Mouse (Mus musculus) brain, embryonic 14.5 days (tissue): ENCODE results near the gene Hip1. TPM values are rescaled to one million over a fixed set of nuclear protein-coding genes. Genes with fewer than 3 reads are reported as not detected.
"Not testable (repeated sequence)": the region's sequence is repeated elsewhere in the genome, so short reads cannot be mapped to it uniquely, and the experiment has no call there.

Experiments
- DNase-seq: peaks from one replicate; pipeline ENCODE4 v3.0.0-alpha.2; 2011; ENCODE audit warnings: low read depth
- CTCF ChIP-seq: fragments of 200-500 bp; IDR thresholded peaks from 2 replicates; pipeline ENCODE4 v1.5.1; 2012; ENCODE audit warnings: inconsistent platforms, mild to moderate bottlenecking, moderate library complexity, borderline replicate concordance; ENCODE audit not compliant: insufficient read depth, insufficient read length; ENCODE audit errors: extremely low read depth
- POLR2A ChIP-seq: fragments of 200-500 bp; IDR thresholded peaks from 2 replicates; pipeline ENCODE4 v1.6.1; 2012; ENCODE audit warnings: mild to moderate bottlenecking, inconsistent platforms, borderline replicate concordance; ENCODE audit not compliant: poor library complexity, insufficient read depth, insufficient read length, severe bottlenecking; ENCODE audit errors: extremely low read depth
- polyA plus RNA-seq: library from polyadenylated mRNA; depleted of rRNA; stranded (reverse); fragments of >200 nt; gene quantifications from 2 replicates; pipeline ENCODE4 v1.2.3, GENCODE M21; 2012

The Hip1 gene
- polyA plus RNA-seq, 1 experiment = 58.5 TPM

DNA sequence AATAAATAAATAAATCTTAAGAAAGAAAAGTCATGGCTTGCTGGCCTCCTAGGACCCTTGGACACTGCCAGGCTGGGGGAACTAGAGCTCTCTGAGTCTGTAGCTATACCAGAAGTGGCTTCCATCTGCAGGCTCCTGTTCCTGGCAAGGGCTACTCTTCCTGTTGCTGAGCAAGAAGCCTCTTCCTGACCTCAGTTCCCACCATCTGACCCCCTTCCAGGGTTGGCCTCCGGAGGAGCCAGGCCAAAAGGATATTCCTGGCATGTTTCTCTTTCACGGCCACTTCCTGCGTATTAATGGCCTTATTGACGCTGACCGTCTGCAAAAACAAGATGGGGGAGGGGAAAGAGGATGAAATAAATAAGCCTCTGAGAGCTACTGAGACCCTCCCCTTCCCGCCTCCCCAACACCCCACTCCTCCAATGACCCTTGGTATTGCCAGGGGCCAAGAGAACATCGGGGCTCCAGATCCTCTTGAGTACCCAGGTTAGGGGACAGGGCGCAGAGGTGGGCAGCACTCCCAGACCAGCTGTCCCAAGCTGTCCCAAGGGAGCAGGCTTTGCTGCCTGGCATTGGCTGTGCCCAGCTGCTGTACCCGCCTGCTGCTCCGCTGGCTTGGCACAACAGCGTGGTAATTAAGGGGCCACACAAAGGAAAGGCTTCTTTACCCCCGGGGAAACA is 84.6 kb downstream of the Hip1 start:
- peak; percentile 82 for DNase-seq
- no peak for TF ChIP-seq CTCF
- TF ChIP-seq POLR2A = no peak

- TF ChIP-seq POLR2A = no peak
- peak; percentile 49; the same call in 1 of the 2 replicates for TF ChIP-seq CTCF
- DNase-seq = peak; percentile 9
Observed at GRCm38 (mm10) chr5:135459486-135459885, 85.4 kb downstream of the Hip1 start.

DNA sequence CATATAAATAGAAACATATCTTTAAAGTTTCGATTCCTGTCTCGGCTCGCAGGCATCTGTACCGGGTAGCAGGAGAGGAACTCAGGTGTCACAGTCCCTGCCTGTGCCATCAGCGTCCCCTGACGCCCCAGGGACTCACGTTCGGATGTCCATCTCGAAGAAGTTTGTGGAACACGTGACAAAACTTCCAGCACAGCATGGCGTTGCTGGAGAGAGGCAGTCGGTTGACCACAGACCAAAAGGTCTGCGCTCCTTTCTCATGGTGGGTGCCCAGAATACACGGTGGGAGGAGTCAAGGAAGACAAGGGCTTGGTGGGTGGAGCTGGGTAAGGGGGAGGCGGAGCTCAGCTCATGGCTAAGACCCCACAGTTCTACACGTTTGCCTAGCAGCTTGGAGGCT is 87.0 kb downstream of the Hip1 start:
- TF ChIP-seq POLR2A (no peak), CTCF (no peak)
- no peak for DNase-seq

DNA sequence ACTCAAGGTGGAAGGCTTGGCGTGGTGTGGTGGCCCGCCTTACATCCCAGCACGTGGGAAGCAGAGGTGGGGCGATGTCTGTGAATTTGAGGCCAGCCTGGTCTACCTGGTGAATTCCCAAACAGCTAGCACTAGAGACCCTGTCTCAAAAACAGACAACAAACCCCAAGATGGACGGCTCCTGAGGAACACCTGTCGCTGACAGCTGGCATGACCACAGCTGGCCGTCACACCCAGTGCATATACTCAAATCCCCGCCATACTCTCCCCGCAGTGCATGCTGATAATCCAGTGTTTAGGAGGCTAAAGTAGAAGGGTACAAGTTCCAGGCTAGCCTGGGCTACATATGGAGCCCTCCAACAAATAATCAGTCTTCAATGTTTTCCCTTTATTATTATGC is 88.4 kb downstream of the Hip1 start:
- TF ChIP-seq POLR2A = no peak
- TF ChIP-seq CTCF = no peak
- DNase-seq = no peak

DNA sequence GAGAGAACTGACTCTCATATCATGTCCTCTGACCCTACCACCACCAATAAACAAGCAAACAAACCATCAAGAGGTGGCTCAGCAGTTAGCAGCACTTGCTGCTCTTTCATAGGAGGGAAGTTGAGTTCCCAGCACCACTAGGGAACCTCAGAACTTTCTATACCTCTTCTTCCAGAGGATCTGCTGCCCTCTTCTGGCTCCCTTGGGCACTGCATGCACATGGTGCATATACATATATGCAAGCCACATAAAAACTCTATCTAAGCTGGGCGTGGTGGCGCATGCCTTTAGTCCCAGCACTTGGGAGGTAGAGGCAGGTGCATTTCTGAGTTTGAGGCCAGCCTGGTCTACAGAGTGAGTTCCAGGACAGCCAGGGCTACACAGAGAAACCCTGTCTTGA is 90.7 kb downstream of the Hip1 start:
- TF ChIP-seq POLR2A (no peak), CTCF (no peak; the same call in 1 of the 2 replicates)
- DNase-seq = no peak

GRCm38 (mm10) chr5:135451559-135451958 is 93.4 kb downstream of the Hip1 start:
- DNase-seq = not testable (repeated sequence)

DNA sequence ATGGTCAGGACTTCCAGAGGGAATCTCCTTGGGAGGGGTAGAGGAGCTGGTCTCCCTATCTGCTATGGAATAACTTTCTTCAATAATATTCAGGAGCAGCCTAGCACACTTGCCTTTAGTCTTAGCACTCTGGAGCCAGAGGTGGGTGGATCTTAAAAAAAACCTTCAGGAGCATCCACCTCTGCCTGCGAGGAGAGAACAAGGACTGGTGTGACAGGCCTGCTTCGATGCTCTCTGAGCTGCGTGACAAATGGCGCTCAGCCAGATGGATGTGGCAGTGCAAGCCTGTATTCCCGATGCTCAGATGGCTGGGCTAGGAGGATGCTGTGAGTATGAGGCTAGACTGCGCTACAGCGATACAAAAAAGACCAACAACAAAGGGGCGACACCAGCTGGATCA is 93.8 kb downstream of the Hip1 start:
- no peak for TF ChIP-seq POLR2A
- no peak for TF ChIP-seq CTCF
- DNase-seq = peak; percentile 30

- DNase-seq = no peak
- TF ChIP-seq CTCF (no peak), POLR2A (no peak)
Observed at GRCm38 (mm10) chr5:135445755-135446154, 99.2 kb downstream of the Hip1 start.

DNA sequence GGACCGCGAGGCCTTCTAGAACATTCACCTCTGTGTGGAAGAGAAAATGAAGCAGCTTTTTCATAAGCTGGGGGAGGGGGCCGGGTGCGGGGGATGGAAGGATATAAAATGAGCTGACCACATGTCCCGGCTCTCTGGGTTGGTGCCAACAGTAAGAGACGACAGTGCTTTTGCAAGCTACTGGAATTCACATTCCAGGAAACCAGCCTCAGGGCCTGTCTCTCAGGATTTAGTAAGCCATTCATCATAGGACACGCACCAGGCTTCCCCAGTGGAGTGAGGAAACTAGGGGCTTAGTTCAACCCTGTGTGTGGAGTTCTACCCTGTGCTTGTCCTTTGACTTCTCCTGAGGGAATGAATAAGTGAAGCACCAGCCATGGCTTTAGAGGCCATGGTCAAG is 102.5 kb downstream of the Hip1 start:
- peak; percentile 13 for DNase-seq
- TF ChIP-seq CTCF = no peak
- TF ChIP-seq POLR2A = no peak

- TF ChIP-seq CTCF = no peak
- no peak for TF ChIP-seq POLR2A
- no peak for DNase-seq
Observed at GRCm38 (mm10) chr5:135435039-135435438, 109.9 kb downstream of the Hip1 start.

DNA sequence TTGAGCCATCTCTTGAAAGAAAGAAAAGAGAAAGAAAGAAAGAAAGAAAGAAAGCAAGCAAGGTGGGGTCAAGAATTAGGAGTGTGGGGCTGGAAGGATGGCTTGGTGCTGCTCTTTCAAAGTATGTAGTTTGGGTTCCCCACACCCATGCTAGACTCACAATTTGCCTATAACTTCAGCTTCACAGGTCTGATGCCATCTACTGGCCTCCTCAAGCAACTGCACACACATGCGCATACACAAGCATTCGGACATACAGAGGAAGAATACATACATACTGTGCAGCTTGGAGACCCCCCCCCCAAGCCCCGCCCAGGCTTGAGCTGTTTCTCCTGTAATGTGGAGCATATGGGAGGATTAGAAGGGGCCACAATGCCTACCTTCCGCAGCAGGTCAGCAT is 111.1 kb downstream of the Hip1 start:
- TF ChIP-seq POLR2A (no peak), CTCF (no peak)
- no peak for DNase-seq

DNA sequence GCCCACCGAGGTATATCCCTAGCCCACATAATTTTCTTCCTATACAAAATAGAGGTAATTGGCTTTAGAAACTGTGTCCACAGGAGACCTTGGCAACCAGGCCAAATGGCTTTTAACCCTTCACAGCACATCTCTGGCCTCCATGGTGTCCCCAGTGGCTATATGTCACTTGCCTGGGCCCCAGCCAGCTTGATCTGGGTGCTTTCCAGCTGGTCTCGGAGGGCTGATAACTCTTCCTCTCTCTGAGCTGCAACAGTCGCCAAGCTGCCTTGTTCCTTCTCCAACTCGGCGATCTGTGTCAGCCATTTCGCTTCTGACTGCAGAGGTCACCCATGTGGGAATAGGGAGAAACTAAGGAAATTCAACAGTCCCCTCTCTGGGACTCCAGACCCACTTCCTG is 113.8 kb downstream of the Hip1 start:
- DNase-seq = no peak

More for the DNA sequence above, 113.8 kb downstream of the Hip1 start:
- no peak for TF ChIP-seq CTCF
- no peak for TF ChIP-seq POLR2A
